Mouse (Mus musculus) midbrain, embryonic 16.5 days (tissue): ENCODE data around the gene Jmjd1c. TPM values are rescaled to one million over a fixed set of nuclear protein-coding genes. Genes with fewer than 3 reads are reported as not detected.

Experiments used
- ATAC-seq: fragments of 200-750 bp; cut with Nextera tagmentation; 2 replicates; pipeline ENCODE4 v1.8.0; 2017; ENCODE audit warnings: moderate TSS enrichment
- H3K27ac ChIP-seq: fragments of 300-500 bp; sonication (generic); 2 replicates; pipeline ENCODE4 v1.5.1; 2014; ENCODE audit warnings: mild to moderate bottlenecking, low read length, mixed read lengths
- H3K27me3 ChIP-seq: fragments of 300-500 bp; sonication (generic); 2 replicates; pipeline ENCODE4 v1.6.1; 2014; ENCODE audit warnings: low read depth, low read length, mixed read lengths; ENCODE audit not compliant: control insufficient read depth, insufficient read depth
- H3K36me3 ChIP-seq: fragments of 300-500 bp; sonication (generic); 2 replicates; pipeline ENCODE4 v1.6.1; 2014; ENCODE audit warnings: mild to moderate bottlenecking, low read length, moderate library complexity, mixed read lengths; ENCODE audit not compliant: control insufficient read depth, insufficient read depth
- H3K4me1 ChIP-seq: fragments of 300-500 bp; sonication (generic); 2 replicates; pipeline ENCODE4 v1.6.1; 2014; ENCODE audit warnings: mild to moderate bottlenecking, low read length, mixed read lengths; ENCODE audit not compliant: control insufficient read depth, insufficient read depth
- H3K4me2 ChIP-seq: fragments of 300-500 bp; sonication (generic); 2 replicates; pipeline ENCODE4 v1.6.1; 2014; ENCODE audit warnings: mild to moderate bottlenecking, low read length, mixed read lengths
- H3K4me3 ChIP-seq: fragments of 300-500 bp; sonication (generic); 2 replicates; pipeline ENCODE4 v1.5.1; 2014; ENCODE audit warnings: low read depth, mild to moderate bottlenecking, low read length, moderate library complexity, mixed read lengths
- H3K9ac ChIP-seq: fragments of 300-500 bp; sonication (generic); 2 replicates; pipeline ENCODE4 v1.6.1; 2014; ENCODE audit warnings: low read depth, low read length, mixed read lengths
- H3K9me3 ChIP-seq: fragments of 300-500 bp; sonication (generic); replicated peaks from 2 replicates; pipeline ENCODE4 v1.6.1; 2014; ENCODE audit warnings: mild to moderate bottlenecking, low read length, mixed read lengths; ENCODE audit not compliant: control insufficient read depth, poor library complexity, severe bottlenecking
- WGBS: fragments of 180-500 bp; shearing (Covaris S2); extraction: QIAGEN DNeasy Blood & Tissue Kit; methylation state at CpG from one replicate; pipeline ENCODE4 v1.1.7; 2014; 5-methylcytosine and 5-hydroxymethylcytosine counted together
- polyA plus RNA-seq: library from polyadenylated mRNA; unstranded; fragments of >200 nt; fragmentation: Nextera tagmentation; extraction: Ambion mirVana; gene quantifications from 2 replicates; pipeline ENCODE4 v1.2.1, GENCODE M21; 2015

The Jmjd1c gene
- 41.7 and 42.3 TPM in 2 replicates for polyA plus RNA-seq

- Histone ChIP-seq H3K27me3 (no peaks in the 10 kb centered on the region), H3K27ac (peak within 1 kb of the TSS; percentile 99), H3K4me3 (peak within 1 kb of the TSS; percentile 92), H3K4me2 (peak within 1 kb of the TSS; percentile 96), H3K9me3 (no peaks in the 10 kb centered on the region), H3K36me3 (no peaks in the 10 kb centered on the region), H3K9ac (peak within 1 kb of the TSS; percentile 98), H3K4me1 (peaks cover 36% of the 10 kb centered on the region)
- ATAC-seq: peak; percentile 92
- under 1% methylated on average over 70 of the region's 73 CpGs for WGBS
Measured at GRCm38 (mm10) chr10:67095798-67096620, at the start of gene Jmjd1c. TSS of gene Jmjd1c (plus strand) at chr10:67096125.

- 82% methylated on average over 18 of the region's 18 CpGs for WGBS
Measured at GRCm38 (mm10) chr10:67047712-67048645, 47.9 kb upstream of the Jmjd1c start.

DNA sequence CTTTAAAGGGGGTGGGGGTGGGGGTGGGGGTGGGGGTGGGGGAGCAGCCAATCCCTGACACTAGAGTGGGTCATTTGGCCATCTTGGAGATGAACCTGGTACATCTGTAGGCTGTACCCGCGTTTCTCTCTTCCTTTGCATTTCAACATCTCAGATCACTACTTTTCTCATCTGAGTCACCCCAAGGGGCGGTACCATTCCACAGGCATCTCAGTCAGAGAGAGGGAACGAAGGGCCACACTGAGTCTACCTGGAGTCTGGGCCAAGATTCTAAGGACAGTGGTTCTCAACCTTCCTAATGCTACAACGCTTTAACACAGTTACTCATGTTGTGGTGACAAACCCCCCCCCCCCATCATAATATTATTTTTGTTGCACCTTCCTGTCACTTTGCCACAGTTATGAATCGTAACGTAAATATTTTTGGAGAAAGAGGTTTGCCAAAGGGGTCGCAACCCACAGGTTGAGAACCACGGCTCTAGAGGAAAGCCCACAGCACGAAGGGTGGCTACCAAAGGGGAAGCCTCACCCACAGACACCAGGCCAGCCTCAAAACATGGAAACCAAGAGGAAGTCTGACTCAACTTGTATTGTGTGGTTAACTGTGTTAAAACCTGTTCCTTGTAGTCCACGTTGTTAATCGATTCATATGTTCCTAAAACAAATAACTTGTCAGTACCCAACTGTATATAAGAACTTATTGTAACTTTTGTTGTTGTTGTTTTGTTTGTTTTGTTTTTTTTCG lies 46.9 kb upstream of the Jmjd1c start:
- no peaks in the 10 kb centered on the region for H3K27me3 ChIP-seq
- H3K4me3 ChIP-seq: no peak overlapping the region
- no peak overlapping the region for H3K4me2 ChIP-seq
- no peaks in the 10 kb centered on the region for H3K36me3 ChIP-seq
- ATAC-seq: no peak
- no peaks in the 10 kb centered on the region for H3K9me3 ChIP-seq
- no peak overlapping the region for H3K27ac ChIP-seq
- peaks cover 21% of the 10 kb centered on the region for H3K4me1 ChIP-seq
- WGBS: 93% methylated on average over 13 of the region's 13 CpGs
- H3K9ac ChIP-seq: no peak overlapping the region

More at GRCm38 (mm10) chr10:67047712-67048645, 47.9 kb upstream of the Jmjd1c start:
- Histone ChIP-seq H3K27ac (no peak overlapping the region), H3K4me2 (no peak overlapping the region), H3K36me3 (no peaks in the 10 kb centered on the region), H3K27me3 (no peaks in the 10 kb centered on the region), H3K4me3 (no peak overlapping the region), H3K9me3 (no peaks in the 10 kb centered on the region), H3K9ac (no peak overlapping the region), H3K4me1 (peaks cover 17% of the 10 kb centered on the region)
- no peak for ATAC-seq

- no peaks in the 10 kb centered on the region for H3K9me3 ChIP-seq
- H3K4me3 ChIP-seq: no peak overlapping the region
- WGBS: 87% methylated on average over 7 of the region's 7 CpGs
- H3K27me3 ChIP-seq: no peaks in the 10 kb centered on the region
- ATAC-seq: no peak
- H3K4me1 ChIP-seq: peaks cover 21% of the 10 kb centered on the region
- H3K27ac ChIP-seq: no peak overlapping the region
- no peak overlapping the region for H3K9ac ChIP-seq
- H3K36me3 ChIP-seq: no peaks in the 10 kb centered on the region
- no peak overlapping the region for H3K4me2 ChIP-seq
Measured at GRCm38 (mm10) chr10:67049621-67050020, 46.3 kb upstream of the Jmjd1c start.

DNA sequence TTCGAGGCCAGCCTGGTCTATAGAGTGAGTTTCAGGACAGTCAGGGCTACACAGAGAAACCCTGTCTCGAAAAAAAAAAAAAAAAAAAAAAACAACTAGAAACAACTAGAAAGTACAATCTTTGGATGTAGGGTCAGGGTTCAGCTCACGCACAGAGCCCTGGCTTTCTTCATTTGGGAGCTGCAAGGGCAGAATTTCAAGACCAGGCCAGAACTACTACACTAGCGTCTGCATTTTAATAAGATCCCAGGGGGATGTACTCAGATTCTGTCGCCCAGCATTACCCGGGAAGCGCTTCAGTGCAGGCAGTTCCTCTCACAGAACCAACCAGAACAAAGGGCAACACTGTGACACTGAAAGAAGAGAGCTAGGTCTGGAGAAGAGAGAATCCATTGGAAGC lies 45.2 kb upstream of the Jmjd1c start:
- Histone ChIP-seq H3K27ac (no peak overlapping the region; the same call in 1 of the 2 replicates), H3K36me3 (no peaks in the 10 kb centered on the region), H3K4me2 (no peak overlapping the region), H3K9ac (no peak overlapping the region), H3K27me3 (no peaks in the 10 kb centered on the region), H3K4me1 (peaks cover 15% of the 10 kb centered on the region), H3K4me3 (no peak overlapping the region), H3K9me3 (no peaks in the 10 kb centered on the region)
- 45% methylated on average over 6 of the region's 7 CpGs for WGBS
- no peak for ATAC-seq

DNA sequence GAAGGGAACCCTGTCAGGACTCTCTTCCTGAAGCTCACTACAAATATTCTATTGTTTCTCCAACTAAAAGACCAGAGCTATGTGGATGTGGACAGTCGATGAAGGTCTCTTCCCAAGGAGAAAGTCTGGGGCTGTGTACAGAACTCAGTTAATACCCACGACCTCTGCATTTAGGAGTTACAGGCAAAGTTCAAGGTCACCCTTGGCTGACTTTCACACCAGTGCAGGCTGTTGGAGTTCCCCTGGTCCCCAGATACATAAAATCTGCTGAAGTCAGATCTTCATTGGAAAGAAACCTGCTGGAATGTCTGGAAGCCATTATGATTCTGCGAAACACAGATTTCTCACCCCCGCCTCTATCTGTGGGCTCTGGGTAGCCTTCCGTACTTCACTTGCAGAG lies 44.5 kb upstream of the Jmjd1c start:
- H3K27ac ChIP-seq: no peak overlapping the region
- no peaks in the 10 kb centered on the region for H3K27me3 ChIP-seq
- no peaks in the 10 kb centered on the region for H3K9me3 ChIP-seq
- no peak overlapping the region for H3K4me3 ChIP-seq
- H3K36me3 ChIP-seq: no peaks in the 10 kb centered on the region
- H3K9ac ChIP-seq: no peak overlapping the region
- ATAC-seq: no peak
- H3K4me1 ChIP-seq: peaks cover 13% of the 10 kb centered on the region
- no peak overlapping the region for H3K4me2 ChIP-seq
- 86% methylated on average over 5 of the region's 5 CpGs for WGBS

DNA sequence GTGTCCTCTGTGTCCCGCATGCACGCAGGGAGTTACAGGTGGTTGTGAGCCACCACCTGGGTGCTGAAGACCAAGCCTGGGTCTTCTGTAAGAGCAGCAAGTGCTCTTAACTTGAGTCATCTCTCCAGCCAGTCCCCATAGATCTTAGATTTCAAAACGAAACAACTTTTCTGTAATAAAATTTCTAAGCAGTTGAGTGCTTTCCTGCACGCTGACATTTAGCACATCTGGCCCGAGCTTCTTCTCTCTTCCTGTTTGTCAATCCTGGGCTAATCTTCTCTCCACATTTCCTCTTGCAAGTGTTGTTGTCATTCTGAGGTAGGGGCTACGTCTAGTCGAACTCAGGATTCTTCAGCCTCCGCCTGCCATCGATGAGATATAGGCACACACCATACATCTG lies 43.5 kb upstream of the Jmjd1c start:
- no peak for ATAC-seq
- WGBS: 80% methylated on average over 9 of the region's 9 CpGs

GRCm38 (mm10) chr10:67053475-67053874 lies 42.5 kb upstream of the Jmjd1c start:
- Histone ChIP-seq H3K4me3 (no peak overlapping the region), H3K4me1 (peaks cover 13% of the 10 kb centered on the region), H3K36me3 (no peaks in the 10 kb centered on the region), H3K27ac (no peak overlapping the region), H3K9me3 (no peaks in the 10 kb centered on the region), H3K9ac (no peak overlapping the region), H3K27me3 (no peaks in the 10 kb centered on the region), H3K4me2 (no peak overlapping the region)
- ATAC-seq: peak; percentile 68
- WGBS: 17% methylated on average over 9 of the region's 9 CpGs

More for the DNA sequence above, 43.5 kb upstream of the Jmjd1c start:
- H3K4me3 ChIP-seq: no peak overlapping the region
- H3K27me3 ChIP-seq: no peaks in the 10 kb centered on the region
- H3K9me3 ChIP-seq: no peaks in the 10 kb centered on the region
- H3K4me2 ChIP-seq: no peak overlapping the region
- peaks cover 13% of the 10 kb centered on the region for H3K4me1 ChIP-seq
- no peaks in the 10 kb centered on the region for H3K36me3 ChIP-seq
- H3K27ac ChIP-seq: peak overlapping the region; percentile 36
- H3K9ac ChIP-seq: no peak overlapping the region
